Mouse (Mus musculus) layer of hippocampus, postnatal 14 days (tissue): Measurements from ENCODE around the gene Plin5. TPM values are rescaled to one million over a fixed set of nuclear protein-coding genes. Genes with fewer than 3 reads are reported as not detected.
A peak's percentile ranks its signal among the peaks of the same experiment; 100 is the strongest.
"Not testable (repeated sequence)": the region's sequence is repeated elsewhere in the genome, so short reads cannot be mapped to it uniquely, and the experiment has no call there.

ENCODE experiments used
- DNase-seq, 2 experiments: peaks; one replicate each; pipeline ENCODE4 v3.0.0; 2021 to 2022; ENCODE audit warnings: low spot score in 2 of 2, mixed read lengths in 1 of 2
- total RNA-seq, 2 experiments: library from RNA; stranded (reverse); gene quantifications; 2 replicates each; pipeline ENCODE4 v1.2.3; 2021

Gene Plin5
- total RNA-seq, 2 experiments from 2014 or later, result 1.1 to 1.4 TPM

GRCm38 (mm10) chr17:56108334-56109044 is 8.9 kb downstream of the Plin5 start:
- peak in 1 of 2 experiments; percentile 79 for DNase-seq

- no peak for DNase-seq
Measured at GRCm38 (mm10) chr17:56107736-56108135, 9.7 kb downstream of the Plin5 start.

- DNase-seq, result no peak
Measured at GRCm38 (mm10) chr17:56106981-56107380, 10.4 kb downstream of the Plin5 start.

GRCm38 (mm10) chr17:56106436-56106835 is 11.0 kb downstream of the Plin5 start:
- DNase-seq, result not testable (repeated sequence)

- not testable (repeated sequence) for DNase-seq
Measured at GRCm38 (mm10) chr17:56104821-56105220, 12.6 kb downstream of the Plin5 start.

GRCm38 (mm10) chr17:56103465-56104285 is 13.7 kb downstream of the Plin5 start:
- DNase-seq, result no peak

- DNase-seq, result no peak
Measured at GRCm38 (mm10) chr17:56102927-56103326, 14.5 kb downstream of the Plin5 start.

- DNase-seq, result no peak
Measured at GRCm38 (mm10) chr17:56102158-56102557, 15.2 kb downstream of the Plin5 start.

- no peak for DNase-seq
Measured at GRCm38 (mm10) chr17:56100811-56101210, 16.6 kb downstream of the Plin5 start.

GRCm38 (mm10) chr17:56098711-56099572 is 18.5 kb downstream of the Plin5 start:
- no peak for DNase-seq

- no peak for DNase-seq
Measured at GRCm38 (mm10) chr17:56098180-56098579, 19.2 kb downstream of the Plin5 start.

GRCm38 (mm10) chr17:56096883-56097282 is 20.5 kb downstream of the Plin5 start:
- no peak for DNase-seq

GRCm38 (mm10) chr17:56092794-56093193 is 24.6 kb downstream of the Plin5 start:
- DNase-seq, result no peak

GRCm38 (mm10) chr17:56092312-56092711 is 25.1 kb downstream of the Plin5 start:
- DNase-seq, result no peak

GRCm38 (mm10) chr17:56080781-56081585 is 36.4 kb downstream of the Plin5 start:
- peak; percentile 59 to 83 for DNase-seq

GRCm38 (mm10) chr17:56079921-56080320 is 37.5 kb downstream of the Plin5 start:
- DNase-seq, result peak in 1 of 2 experiments; percentile 25

GRCm38 (mm10) chr17:56078880-56079795 is 38.3 kb downstream of the Plin5 start, which contains the start of gene Hdgfl2:
Gene Hdgfl2 (plus strand): TSS chr17:56079634.
- DNase-seq, result peak; percentile 99 to 100

GRCm38 (mm10) chr17:56078361-56078760 is 39.0 kb downstream of the Plin5 start:
- DNase-seq, result not testable (repeated sequence)

- no peak for DNase-seq
Measured at GRCm38 (mm10) chr17:56077523-56077922, 39.9 kb downstream of the Plin5 start.
